Mouse (Mus musculus) adipocyte (in vitro differentiated cells): ENCODE results near the gene Apold1.

Experiments used
- DNase-seq: peaks from one replicate; pipeline ENCODE4 v3.0.0-alpha.2; 2016; ENCODE audit warnings: low spot score

The Apold1 gene

DNA sequence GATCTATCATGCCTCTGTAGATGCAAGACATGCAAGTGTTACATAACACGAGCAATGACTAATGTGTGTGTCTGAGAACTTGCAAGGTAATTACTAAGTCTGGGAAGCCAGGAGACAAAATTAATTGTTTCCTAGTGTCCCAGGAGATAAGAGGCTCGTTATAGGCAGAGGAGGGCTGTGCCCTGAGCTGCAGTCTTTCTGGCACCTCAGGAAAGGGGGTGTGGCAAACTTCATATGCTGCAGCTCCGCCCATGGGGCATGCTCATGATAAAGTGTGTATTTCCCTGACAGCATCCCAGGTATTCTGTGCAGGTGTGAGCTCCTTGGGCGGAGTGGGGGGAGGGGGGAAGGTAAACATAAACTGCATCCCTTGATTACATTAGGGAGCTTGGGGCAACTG is 9.4 kb upstream of the Apold1 start:
- DNase-seq = no peak

DNA sequence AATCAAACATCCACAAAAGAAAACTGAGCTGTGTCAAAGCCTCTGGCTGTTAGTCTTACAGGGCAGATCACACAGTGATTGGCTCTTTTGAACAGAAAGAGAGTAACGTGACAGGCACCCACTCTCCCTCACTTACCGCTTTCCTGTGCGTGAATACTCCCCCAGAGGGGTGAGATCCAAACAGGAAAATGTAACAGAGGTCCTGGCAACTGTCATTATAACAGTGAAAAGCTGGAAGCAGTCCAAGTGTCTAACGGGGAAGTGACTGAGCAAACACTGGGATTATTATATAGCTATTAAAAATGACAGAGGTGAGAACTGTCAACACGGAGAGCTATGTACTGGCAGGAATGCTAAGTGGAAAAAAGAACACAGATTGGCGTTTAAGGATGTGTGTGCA is 4.9 kb upstream of the Apold1 start:
- DNase-seq = peak; percentile 68

DNA sequence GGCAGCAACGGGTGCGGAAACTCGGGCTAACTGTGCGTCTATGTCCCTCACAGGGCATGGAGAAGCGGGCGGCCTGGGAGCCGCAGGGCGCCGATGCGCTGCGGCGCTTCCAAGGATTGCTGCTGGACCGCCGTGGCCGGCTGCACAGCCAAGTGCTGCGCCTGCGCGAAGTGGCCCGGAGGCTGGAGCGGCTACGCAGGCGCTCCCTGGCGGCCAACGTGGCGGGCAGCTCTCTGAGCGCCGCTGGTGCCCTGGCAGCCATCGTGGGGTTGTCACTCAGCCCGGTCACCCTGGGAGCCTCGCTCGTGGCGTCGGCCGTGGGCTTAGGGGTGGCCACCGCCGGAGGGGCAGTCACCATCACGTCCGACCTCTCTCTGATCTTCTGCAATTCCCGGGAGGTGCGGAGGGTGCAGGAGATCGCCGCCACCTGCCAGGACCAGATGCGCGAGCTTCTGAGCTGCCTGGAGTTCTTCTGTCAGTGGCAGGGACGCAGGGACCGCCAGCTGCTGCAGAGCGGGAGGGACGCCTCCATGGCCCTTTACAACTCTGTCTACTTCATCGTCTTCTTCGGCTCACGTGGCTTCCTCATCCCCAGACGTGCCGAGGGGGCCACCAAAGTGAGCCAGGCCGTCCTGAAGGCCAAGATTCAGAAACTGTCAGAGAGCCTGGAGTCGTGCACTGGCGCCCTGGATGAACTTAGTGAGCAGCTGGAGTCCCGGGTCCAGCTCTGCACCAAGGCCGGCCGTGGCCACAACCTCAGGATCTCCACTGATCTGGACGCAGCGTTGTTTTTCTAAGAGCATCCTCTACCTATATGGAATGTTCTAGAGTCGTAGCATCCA is 2.2 kb downstream of the Apold1 start:
- DNase-seq = peak; percentile 80

DNA sequence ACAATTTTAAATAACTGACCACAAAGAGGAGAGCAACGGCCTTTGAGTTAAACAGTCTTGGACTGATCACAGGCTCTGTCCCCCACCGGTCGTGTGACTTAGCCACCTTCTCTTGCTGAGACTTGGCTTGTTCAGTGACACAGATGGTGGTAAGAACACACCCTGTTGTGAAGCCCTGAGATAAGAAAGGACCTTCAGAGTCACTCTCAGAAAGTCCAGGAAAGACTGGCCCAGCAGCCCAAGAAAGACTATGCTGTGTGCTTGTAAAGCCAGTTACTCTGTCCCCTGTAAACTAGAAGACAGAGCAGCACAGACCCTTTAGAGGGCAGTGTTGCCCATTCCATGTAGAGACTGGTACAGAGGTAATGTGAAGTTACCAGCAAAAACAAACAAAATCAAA is 3.2 kb downstream of the Apold1 start:
- DNase-seq = peak; percentile 43

DNA sequence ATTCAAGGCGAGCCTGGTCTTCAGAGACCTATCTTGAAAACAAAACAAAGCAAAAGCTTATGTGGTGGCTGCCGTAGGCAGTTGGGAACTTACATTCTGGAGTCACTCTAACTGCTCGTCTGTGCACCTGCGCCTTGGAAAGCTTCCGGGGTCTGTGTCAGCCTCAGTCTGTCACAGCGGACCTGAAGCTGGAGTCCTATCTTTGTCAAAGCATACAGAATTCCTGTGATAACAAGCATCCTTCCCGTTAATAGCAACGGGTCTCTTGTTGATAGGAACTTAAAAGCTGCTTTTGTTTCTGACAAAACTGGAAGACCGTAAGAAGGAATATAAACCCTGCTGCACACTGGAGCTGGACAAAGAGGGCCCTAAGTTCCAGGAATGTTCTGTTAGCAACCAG is 6.9 kb downstream of the Apold1 start:
- no peak for DNase-seq

DNA sequence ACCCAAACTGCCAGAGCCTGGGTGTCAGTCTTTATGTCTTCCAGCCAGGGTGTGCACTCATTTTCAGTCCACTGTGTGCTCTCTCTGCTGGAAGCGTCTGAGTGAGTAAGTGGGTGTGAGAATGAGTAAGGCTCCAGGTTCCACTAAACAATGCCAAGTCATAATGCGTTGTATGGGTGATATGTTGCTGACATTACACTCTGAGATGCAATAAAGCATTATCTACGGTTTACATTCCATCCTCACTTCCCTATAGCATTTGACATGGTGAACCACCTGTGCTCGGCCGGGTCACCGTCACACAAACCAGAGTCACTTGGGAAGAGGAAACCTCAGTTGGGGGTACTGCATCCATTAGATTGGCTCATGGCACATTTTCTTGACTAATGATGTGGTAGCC is 9.2 kb downstream of the Apold1 start:
- DNase-seq = no peak

DNA sequence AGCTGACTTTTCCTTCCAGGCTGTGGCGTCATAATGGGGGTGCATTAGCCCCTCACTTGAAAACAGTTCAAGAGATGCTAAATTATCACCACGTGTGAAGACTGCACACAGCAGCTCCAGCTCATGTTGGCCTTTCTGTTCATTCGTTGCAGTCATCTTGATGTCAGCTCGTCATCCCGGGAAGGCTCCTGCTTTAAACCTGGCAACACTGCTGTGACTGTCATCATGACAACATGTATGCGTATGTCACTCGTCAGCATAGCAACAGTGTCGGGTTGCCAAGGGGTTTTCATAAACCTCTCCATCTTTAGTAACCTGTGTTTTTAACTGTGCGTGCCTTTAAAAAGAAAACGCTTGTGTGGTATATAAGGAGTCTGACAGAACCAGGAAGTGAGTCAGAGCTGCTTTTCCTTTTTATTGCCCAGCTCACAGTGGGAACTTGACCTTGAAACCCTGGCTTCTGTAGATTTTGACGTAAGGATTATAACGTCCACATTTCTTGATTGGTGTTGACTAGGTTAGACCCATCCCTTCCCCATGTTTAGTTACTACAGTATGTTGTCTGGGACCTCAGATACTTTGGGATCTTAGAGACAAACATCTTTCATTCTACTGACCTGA is 12.6 kb downstream of the Apold1 start:
- DNase-seq = no peak

DNA sequence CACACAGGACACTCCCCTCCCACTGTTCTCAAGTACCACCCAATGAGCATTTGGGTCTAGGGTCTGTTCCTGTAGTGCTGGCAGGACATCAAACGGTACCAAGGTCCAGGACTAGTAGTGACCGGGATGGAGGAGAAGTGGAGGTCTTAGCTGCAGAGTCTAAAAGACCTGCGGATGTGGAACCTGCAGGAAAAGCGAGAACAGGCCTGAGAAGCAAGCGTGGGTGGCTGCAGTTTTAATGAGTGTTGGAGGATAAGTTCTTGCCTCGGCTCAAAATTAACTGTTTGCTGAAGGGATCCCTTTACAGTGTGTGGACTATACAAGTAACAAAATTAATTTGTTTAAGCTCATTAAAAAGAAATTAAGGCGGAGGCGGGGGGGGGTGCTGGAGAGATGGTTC is 13.5 kb downstream of the Apold1 start:
- DNase-seq = no peak

DNA sequence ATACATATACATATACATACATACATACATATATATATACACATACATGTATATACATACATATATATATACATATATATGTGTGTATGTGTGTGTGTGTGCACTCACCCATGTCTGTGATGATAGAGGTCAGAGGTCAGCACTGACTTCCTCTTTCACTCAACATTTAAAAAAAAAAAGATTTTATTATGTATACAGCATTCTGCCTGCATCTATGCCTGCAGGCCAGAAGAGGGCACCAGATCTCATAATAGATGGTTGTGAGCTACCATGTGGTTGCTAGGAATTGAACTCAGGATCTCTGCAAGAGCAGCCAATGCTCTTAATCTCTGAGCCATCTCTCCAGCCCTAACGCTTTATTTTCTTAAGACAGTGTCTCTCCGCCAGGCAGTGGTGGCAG is 15.4 kb downstream of the Apold1 start:
- no peak for DNase-seq

DNA sequence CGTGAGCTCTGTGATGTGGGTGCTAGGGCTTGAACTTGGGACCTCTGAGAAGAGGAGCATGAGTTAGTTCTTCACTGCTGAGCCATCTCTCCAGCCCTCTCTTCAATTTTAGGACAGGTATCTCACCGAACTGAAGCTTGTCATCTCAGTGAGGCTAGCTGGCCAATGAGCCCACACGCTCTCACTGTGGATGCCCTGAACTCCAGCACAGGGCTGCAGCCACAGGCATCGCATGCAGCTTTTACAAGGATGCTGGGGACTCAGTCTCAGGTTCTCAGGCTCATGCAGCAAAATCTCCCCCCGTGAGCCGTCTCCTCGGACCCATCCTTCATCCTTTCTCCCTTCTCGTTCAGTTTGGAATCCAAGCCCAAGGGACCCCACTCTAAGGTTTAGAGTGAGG is 16.6 kb downstream of the Apold1 start:
- no peak for DNase-seq

DNA sequence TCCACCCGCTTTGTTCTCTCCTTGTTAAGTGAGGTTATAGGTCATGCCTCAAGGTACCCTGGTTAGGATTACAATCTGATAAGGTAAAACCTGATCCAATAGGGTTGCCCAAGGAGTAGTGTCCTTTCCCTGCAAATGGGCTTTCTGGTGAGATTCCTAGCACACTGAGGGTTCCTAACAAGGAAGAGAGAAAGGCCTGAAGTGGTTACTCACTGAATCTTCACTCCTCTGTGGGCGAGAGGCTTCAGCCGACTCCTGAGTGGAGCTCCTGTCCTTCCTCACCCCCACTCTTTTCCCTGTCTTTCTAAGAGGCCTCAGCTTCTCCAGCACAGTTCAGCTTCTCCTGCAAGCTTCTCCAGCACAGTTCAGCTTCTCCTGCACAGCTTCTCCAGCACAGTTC is 17.3 kb downstream of the Apold1 start:
- no peak for DNase-seq

DNA sequence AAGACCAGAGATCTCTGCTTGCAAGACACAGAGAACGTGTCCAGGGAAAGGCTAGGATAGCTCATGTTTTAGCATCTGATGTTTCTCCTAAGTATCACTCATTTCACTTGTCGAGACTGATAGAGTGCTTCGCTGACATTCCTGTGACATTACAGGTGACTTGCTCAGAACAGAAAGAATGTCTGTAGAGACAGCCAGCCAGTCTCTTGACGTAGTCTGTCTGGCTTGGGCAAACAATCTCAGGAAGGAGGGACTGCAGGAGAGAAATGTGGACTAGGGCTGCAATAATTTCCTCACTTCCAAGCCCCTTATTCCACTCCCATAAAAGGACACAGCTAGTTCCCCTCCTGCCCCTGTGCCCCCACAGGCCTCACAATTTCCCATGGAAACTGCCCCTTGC is 18.8 kb downstream of the Apold1 start:
- DNase-seq = no peak

DNA sequence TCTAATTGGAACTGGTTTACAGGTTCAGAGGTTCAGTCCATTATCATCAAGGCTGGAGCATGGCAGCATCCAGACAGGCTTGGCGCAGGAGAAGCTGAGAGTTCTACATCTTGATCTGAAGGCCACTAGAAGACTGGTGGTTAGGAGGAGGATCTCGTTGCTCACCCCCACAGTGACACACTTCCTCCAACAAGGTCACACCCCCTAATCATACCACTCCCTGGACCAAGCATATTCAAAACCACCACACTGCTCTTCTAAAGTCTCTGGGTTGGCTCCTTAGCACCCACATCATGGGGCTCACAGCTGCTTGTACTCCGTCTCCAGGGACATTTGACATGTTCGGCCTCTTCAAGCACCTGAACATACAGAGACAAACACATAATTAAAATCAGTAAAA is 20.5 kb downstream of the Apold1 start:
- DNase-seq = no peak

DNA sequence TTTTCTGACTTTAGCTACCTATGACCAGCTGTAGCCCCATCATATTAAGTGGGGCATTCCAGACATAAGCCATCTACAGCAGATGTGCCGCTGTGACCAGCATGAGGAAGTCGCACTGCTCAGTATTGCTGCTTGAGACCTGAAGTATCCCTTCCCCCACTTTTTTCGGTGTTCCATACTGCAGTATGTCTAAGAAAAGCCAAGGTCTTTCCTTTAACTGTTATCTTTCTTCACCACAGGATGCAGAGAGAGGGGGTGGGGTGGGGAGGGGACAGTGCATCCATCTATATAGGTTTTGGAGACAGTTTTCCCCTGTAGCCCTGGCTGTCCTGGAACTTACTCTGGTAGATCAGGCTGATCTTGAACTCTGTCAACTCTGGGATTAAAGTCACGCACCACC is 24.9 kb downstream of the Apold1 start:
- no peak for DNase-seq

DNA sequence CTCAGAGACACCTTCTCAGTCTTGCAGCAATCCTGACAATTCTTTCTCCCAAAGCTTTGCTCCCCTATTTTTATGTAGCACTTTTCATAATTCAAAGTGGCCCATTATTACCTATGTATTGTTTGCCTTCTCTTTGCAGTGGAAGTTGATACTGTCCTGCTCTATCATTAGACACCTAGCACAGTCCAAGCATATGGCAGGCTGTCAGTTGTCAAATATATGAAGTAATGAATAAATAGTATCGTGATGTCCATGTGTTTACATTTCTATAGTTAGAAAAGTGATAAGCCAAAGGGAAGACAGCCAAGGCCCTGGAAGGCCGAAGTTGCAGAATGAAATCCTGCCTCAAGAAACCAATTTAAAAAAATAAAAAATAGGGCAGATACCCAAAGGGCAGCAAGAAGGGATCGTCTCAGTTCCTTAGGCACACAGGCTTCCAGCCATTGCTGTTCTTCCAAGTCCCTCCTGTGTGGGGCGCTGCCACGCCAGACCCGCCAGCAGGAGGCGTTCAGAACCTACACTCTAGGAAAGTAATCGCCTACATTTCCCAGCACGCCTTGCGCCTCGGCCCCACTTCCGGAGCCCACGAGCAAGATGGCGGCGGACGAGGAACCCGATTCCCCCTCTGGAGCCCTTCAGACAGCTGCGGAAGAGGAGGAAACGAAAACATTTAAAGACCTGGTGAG is 29.7 kb downstream of the Apold1 start, which contains the start of gene Ddx47:
Gene Ddx47, plus strand, starts transcription at position 565 of the 686 bp plus-strand sequence.
- peak; percentile 97 for DNase-seq

DNA sequence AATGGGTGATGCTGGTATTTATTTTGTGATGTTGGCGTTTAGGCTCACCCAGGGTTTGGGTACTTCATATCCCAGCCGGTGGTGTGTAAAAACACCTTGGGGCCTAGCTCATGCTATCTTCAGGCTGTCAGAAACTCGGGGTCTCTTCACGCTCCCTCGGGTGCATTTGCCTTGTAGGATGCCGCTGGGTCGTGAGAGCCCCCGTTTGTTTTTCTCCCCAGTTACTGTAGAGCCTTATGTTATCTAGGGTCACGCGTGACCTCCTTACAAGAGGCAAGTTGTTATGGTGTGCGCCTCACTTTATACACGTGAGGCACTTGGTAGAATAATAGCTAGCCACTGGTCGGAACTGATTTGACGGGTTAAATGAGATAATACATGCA is 30.2 kb downstream of the Apold1 start:
- DNase-seq = no peak

DNA sequence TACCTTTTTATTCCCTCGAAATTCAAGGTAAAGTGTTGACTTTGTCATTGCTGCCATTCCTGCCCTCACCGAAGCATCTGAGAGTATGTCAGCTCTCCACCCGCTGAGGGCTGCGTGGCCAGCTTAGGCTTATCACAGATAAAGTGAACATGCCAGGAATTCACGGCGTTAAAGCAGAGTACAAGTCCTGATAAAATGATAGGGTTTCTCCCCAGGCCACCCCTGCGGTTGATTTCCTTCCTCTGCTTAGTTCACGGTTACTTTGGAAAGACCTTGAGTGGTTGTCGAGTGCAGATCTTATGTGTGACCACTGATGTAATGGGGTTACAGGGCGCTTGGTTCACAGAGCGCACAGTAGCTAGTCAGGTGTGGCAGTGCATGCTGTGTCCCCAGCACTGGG is 35.7 kb downstream of the Apold1 start:
- DNase-seq = no peak

DNA sequence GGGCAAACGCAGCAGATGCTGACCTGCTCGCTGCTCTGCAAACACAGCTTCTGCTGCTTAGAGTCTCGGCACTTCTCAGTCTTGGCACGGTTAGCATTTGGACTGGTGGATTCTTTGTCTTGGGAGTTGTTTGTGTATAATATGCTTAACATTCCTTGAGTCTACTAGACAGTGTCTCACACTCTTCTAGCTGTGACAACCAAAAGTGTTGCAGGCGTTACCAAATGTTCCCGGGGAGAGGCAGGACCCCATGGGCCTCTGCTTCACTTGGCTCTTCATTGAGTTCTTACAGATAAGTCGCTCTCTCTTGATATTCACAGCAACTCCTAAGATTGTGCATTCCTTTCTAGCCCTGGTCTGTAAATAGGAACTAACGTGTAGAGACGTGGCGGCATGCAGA is 38.0 kb downstream of the Apold1 start:
- DNase-seq = no peak

DNA sequence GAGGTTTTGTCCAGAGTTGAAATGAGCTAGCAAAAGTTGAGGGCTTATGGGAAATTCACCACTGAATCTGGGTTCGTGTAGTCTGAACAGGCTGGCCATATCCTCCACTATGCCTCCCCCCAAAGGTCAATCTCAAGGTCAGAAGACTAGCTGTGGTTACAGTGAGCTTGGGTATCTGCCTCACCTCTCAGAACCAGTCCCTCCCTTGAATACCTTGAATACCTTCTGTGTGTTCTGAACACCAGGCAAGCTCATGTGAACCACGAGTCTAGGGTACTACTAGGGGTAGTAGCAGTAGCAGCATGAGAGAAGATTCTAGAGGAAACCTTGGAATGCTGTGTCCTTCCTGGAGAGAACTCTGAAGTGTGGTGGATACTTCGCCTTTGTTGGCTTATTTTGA is 40.1 kb downstream of the Apold1 start:
- DNase-seq = no peak

DNA sequence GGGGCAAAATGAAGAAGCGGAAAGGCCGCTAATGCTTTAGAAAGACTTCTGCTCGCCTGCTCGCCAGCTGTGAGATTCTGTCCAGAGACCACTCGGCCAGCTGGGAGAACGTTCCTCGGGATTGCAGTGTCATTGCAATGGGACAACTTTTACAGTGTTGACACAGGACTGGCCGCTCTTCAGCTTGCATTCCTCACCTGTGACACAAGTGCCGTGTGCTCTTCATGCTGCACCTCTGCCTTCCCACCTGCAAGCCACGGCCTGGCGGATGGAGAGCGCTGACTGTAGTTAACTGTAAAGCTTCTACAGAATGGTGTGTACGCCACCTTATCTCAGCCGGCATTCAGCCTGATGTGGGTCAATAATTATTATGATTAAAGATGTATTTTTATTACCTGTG is 41.9 kb downstream of the Apold1 start:
- DNase-seq = no peak

DNA sequence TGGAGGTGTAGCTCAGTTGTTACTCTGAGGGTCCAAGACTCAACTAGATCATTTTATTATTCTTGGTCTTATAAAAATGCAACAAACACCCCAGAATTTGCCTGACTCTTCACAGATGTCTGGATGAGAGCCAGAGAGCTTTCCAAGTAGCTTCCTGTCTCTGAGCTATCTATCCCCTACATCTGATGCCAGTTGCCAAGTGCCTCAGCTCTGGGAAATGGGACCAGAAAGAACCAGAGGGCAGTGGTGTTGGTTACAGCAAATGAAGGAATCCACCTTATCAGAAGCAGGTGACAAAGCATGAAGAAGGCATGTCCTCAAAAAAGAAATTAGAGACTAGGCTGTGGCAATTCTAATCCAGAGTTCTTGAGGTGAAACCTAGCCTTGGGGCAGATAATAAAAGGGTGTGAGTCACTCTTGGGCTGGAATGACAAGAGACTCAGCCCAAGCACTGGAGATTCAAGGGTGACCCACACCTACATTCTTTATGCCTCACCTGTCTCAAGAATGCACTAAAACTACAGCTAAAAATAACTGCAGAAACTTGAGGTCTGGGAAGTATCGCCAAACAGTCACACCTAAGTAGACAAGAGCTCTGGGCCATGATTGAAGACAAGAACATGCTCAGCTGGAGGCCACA is 43.4 kb downstream of the Apold1 start:
- DNase-seq = no peak

DNA sequence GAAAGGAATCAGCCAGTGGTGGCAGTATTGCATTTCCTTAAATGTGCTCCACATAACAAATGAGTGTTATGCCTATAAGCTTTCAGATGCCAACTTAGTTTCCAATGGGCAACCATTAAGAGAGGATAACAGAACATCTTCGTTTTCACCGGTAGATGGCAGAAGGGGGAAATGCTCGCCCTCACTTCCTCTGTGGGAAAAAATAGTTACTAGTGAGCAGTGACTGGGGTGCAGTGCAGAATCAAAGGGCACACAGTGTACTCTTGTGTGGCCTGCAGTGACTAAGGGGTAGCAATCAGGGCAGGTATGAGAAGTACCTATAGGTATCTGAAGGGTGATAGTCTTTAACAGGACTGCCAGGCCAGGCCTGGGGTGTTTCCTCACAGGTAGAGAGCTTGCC is 44.7 kb downstream of the Apold1 start:
- DNase-seq = peak; percentile 84

DNA sequence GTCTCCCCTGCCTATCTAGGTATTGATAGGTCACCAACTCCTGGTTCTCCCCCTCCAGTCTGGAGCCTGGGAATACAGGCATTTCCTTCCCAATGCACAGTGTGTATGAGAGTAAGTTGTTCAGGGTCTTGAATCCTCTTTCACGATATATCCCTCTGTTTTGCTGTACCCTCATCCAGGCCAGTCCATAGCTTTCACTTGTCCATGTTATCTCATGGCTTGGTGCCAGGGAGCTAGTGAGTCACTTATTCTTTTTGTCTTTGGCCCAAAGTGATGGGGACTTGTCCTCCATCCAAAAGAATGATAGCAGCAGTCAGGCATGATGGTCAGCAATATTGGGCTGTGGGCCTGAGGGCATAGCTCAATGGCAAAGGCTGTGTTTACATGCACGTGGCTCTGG is 45.2 kb downstream of the Apold1 start:
- DNase-seq = peak; percentile 22
